9 mouse cellular contexts compared by ENCODE assay signal in the genomic region with DNA sequence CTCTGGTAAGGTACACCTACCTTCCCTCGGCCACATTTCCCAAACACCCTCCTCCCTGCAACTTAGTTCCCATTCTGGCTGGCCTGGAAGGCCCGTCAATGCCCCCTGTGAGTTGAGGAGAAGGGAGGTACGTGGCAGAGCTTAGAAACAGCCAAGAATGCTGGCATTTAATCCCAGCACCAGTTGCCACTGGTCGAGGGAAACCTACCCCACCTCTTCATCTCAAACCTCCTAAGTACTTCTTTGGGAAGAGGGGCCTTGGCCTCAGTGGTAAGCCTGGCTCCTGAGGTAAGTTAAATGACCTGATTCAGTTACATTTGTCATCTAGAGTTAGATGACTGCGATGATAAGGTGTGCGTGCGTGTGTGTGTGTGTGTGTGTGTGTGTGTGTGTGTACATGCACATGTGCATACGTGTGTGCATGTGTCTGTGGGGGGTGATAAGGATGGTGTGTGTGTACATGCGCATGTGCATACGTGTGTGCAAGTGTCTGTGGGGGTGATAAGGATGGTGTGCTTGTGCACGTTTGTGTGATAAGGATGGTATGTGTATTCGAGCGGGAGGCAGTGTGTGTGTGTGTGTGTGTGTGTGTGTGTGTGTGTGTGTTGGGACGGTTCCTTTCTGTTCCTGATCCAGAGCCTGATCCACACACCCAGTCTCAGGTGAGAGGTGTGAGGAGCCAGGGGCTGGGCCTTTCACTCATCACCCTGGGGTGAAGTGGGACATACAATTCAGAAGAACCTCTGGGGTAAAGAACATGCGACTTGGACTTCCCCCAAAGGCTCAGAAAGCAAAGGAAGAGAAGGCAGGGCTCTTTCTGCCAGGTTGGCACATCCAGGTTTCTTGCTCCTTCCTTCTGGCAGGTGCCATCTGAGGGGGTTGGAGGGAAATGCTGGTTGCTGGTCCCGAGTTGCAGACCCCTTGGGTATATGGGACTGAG. TPM values are rescaled to one million over a fixed set of nuclear protein-coding genes. Genes with fewer than 3 reads are reported as not detected.
DNase-seq lines count a peak whose midpoint lies in the region; ATAC-seq and TF ChIP-seq lines count a peak whose summit lies in the region.
"Had no signal": no experiment of that assay in that cellular context is flagged by ENCODE, and none has a peak within 500 bp of the region (broad histone marks: within the 10 kb centered on the region; RNA-seq: fewer than 3 reads in every experiment).

No protein-coding gene starts in this region.

- no peak for TF ChIP-seq CTCF in lung, embryonic 14.5 days (IDR thresholded peaks at IDR 0.05; ENCODE audit: low read depth)

- peak overlapping the region; percentile 85 for H3K4me2 ChIP-seq in lung, embryonic 14.5 days
- H3K4me2 ChIP-seq in forebrain, embryonic 15.5 days (replicated peaks) = peak overlapping the region; percentile 99
- H3K4me2 ChIP-seq in liver, embryonic 11.5 days = peak overlapping the region; percentile 86

- no peak for DNase-seq in lung, embryonic 14.5 days
- no peak for DNase-seq in lung, adult 18-20 months
- no peak for DNase-seq in liver, embryonic 11.5 days (ENCODE audit: low spot score)
- peak; percentile 18 for DNase-seq in splenic B cell, adult 2 months (ENCODE audit: low read depth, low spot score)
- DNase-seq in left cerebral cortex, adult 8-10 months (ENCODE audit: low spot score in 2 of 2) = no peak
- no peak for DNase-seq in gastrocnemius, adult 8-10 months (ENCODE audit: low spot score in 2 of 2)
- DNase-seq in cerebellum, adult 8-10 months = no peak

- H3K9ac ChIP-seq in lung, embryonic 14.5 days = peak overlapping the region; percentile 84
- H3K9ac ChIP-seq in forebrain, embryonic 15.5 days (replicated peaks) = peak overlapping the region; percentile 90
- peak overlapping the region; percentile 86 for H3K9ac ChIP-seq in liver, embryonic 11.5 days (ENCODE audit: low read depth, low read length)

- 23% methylated on average over 16 of the region's 16 CpGs for WGBS in lung, embryonic 14.5 days
- 52% methylated on average over 16 of the region's 16 CpGs for WGBS in forebrain, embryonic 15.5 days
- 17% methylated on average over 16 of the region's 16 CpGs for WGBS in liver, embryonic 11.5 days

- ATAC-seq in lung, embryonic 14.5 days (ENCODE audit: insufficient read depth) = no peak
- ATAC-seq in forebrain, embryonic 15.5 days (replicated peaks) = no peak
- no peak; the same call in 1 of the 2 replicates for ATAC-seq in liver, embryonic 11.5 days (replicated peaks; ENCODE audit: low FRiP score)

- peak overlapping the region; percentile 72 for H3K4me3 ChIP-seq in lung, embryonic 14.5 days (ENCODE audit: low read depth, low read length)
- peak overlapping the region; percentile 83 for H3K4me3 ChIP-seq in forebrain, embryonic 15.5 days
- peak overlapping the region; percentile 73 for H3K4me3 ChIP-seq in liver, embryonic 11.5 days (ENCODE audit: low read depth, low read length)

- no peaks in the 10 kb centered on the region for H3K27me3 ChIP-seq in lung, embryonic 14.5 days (ENCODE audit: insufficient read depth, low read length)
- no peaks in the 10 kb centered on the region for H3K27me3 ChIP-seq in forebrain, embryonic 15.5 days
- H3K27me3 ChIP-seq in liver, embryonic 11.5 days (replicated peaks; ENCODE audit: control insufficient read depth, insufficient read depth, low read length) = peaks cover 24% of the 10 kb centered on the region
- H3K27me3 ChIP-seq in splenic B cell, adult 2 months (ENCODE audit: control insufficient read depth, insufficient read depth, low read length, poor library complexity, severe bottlenecking) = peaks cover 2% of the 10 kb centered on the region; the same call in 1 of the 2 replicates

- H3K27ac ChIP-seq in lung, embryonic 14.5 days (ENCODE audit: low read depth) = peak overlapping the region; percentile 96
- H3K27ac ChIP-seq in forebrain, embryonic 15.5 days (replicated peaks) = peak overlapping the region; percentile 93
- H3K27ac ChIP-seq in liver, embryonic 11.5 days (ENCODE audit: low read depth, low read length) = peak overlapping the region; percentile 90

- no peaks in the 10 kb centered on the region for H3K9me3 ChIP-seq in lung, embryonic 14.5 days (ENCODE audit: low read depth, low read length)
- H3K9me3 ChIP-seq in forebrain, embryonic 15.5 days = no peaks in the 10 kb centered on the region
- no peaks in the 10 kb centered on the region for H3K9me3 ChIP-seq in liver, embryonic 11.5 days (ENCODE audit: control insufficient read depth, low read length)

- peaks cover 15% of the 10 kb centered on the region for H3K4me1 ChIP-seq in lung, embryonic 14.5 days (ENCODE audit: insufficient read depth)
- H3K4me1 ChIP-seq in forebrain, embryonic 15.5 days = peaks cover 24% of the 10 kb centered on the region
- peaks cover 43% of the 10 kb centered on the region for H3K4me1 ChIP-seq in liver, embryonic 11.5 days (replicated peaks; ENCODE audit: control insufficient read depth, insufficient read depth, low read length)

- H3K36me3 ChIP-seq in lung, embryonic 14.5 days (ENCODE audit: insufficient read depth) = 0 out of 2 replicates have a peak, but pooled peaks cover 4% of the 10 kb centered on the region
- no peaks in the 10 kb centered on the region for H3K36me3 ChIP-seq in forebrain, embryonic 15.5 days
- H3K36me3 ChIP-seq in liver, embryonic 11.5 days (ENCODE audit: control insufficient read depth, insufficient read depth, low read length) = 0 out of 2 replicates have a peak, but pooled peaks cover 3% of the 10 kb centered on the region
- H3K36me3 ChIP-seq in splenic B cell, adult 2 months (ENCODE audit: control insufficient read depth, insufficient read depth, low read length, poor library complexity, severe bottlenecking) = no peaks in the 10 kb centered on the region

RNA-seq across cellular contexts. Expression of a gene that starts 1.1 kb away (rescaled TPM):
- 404 and 412 TPM in 2 replicates for polyA plus RNA-seq in lung, embryonic 14.5 days (2014; fragmentation: Nextera tagmentation; extraction: Ambion mirVana)
- 138 and 142 TPM in 2 replicates for polyA plus RNA-seq in forebrain, embryonic 15.5 days (2015; fragmentation: Nextera tagmentation; extraction: Ambion mirVana)
- polyA plus RNA-seq in liver, embryonic 11.5 days (2014; fragmentation: Nextera tagmentation; extraction: Ambion mirVana) = 324 and 328 TPM in 2 replicates
- 10 to 100 TPM; 66.1 to 77.1 (median 71.3) TPM for total RNA-seq in left cerebral cortex, adult 8-10 months (2022)
- 10 to 100 TPM; 23.4 to 50.7 (median 34.4) TPM for total RNA-seq in gastrocnemius, adult 8-10 months (2022)

RNA-seq across cellular contexts. Expression of a gene that starts 18.1 kb away (rescaled TPM):
- 349 and 364 TPM in 2 replicates for polyA plus RNA-seq in lung, embryonic 14.5 days (2014; fragmentation: Nextera tagmentation; extraction: Ambion mirVana)
- polyA plus RNA-seq in forebrain, embryonic 15.5 days (2015; fragmentation: Nextera tagmentation; extraction: Ambion mirVana) = 126 and 141 TPM in 2 replicates
- 315 and 330 TPM in 2 replicates for polyA plus RNA-seq in liver, embryonic 11.5 days (2014; fragmentation: Nextera tagmentation; extraction: Ambion mirVana)
- 1 to 10 TPM in 3 of 4 experiments, under 1 TPM in 1; 0.94 to 2.5 (median 1.4) TPM for total RNA-seq in left cerebral cortex, adult 8-10 months (2022)
- under 1 TPM in 3 of 4 experiments, not detected in 1; 0.25 to 0.60 (median 0.29) TPM for total RNA-seq in gastrocnemius, adult 8-10 months (2022)

RNA-seq across cellular contexts. Expression of a gene that starts 47.0 kb away (rescaled TPM):
- polyA plus RNA-seq in lung, embryonic 14.5 days (2014; fragmentation: Nextera tagmentation; extraction: Ambion mirVana) = 0.39 and 0.47 TPM in 2 replicates
- 0.09 TPM in 1 of 2 replicates, not detected in the other for polyA plus RNA-seq in forebrain, embryonic 15.5 days (2015; fragmentation: Nextera tagmentation; extraction: Ambion mirVana)
- polyA plus RNA-seq in liver, embryonic 11.5 days (2014; fragmentation: Nextera tagmentation; extraction: Ambion mirVana) = 0.21 TPM in 1 of 2 replicates, not detected in the other
- under 1 TPM; 0.22 to 0.72 (median 0.44) TPM for total RNA-seq in left cerebral cortex, adult 8-10 months (2022)
- total RNA-seq in gastrocnemius, adult 8-10 months (2022) = not detected

RNA-seq across cellular contexts. Expression of a gene that starts 59.3 kb away (rescaled TPM):
- 0.31 TPM in 1 of 2 replicates, not detected in the other for polyA plus RNA-seq in lung, embryonic 14.5 days (2014; fragmentation: Nextera tagmentation; extraction: Ambion mirVana)
- 0.62 and 0.84 TPM in 2 replicates for polyA plus RNA-seq in forebrain, embryonic 15.5 days (2015; fragmentation: Nextera tagmentation; extraction: Ambion mirVana)
- polyA plus RNA-seq in liver, embryonic 11.5 days (2014; fragmentation: Nextera tagmentation; extraction: Ambion mirVana) = 0.21 and 0.22 TPM in 2 replicates
- total RNA-seq in left cerebral cortex, adult 8-10 months (2022) = 1 to 10 TPM; 1.2 to 1.8 (median 1.4) TPM
- not detected for total RNA-seq in gastrocnemius, adult 8-10 months (2022)
- total RNA-seq: adrenal gland, postnatal 25 days had no signal
